In the genomic region with DNA sequence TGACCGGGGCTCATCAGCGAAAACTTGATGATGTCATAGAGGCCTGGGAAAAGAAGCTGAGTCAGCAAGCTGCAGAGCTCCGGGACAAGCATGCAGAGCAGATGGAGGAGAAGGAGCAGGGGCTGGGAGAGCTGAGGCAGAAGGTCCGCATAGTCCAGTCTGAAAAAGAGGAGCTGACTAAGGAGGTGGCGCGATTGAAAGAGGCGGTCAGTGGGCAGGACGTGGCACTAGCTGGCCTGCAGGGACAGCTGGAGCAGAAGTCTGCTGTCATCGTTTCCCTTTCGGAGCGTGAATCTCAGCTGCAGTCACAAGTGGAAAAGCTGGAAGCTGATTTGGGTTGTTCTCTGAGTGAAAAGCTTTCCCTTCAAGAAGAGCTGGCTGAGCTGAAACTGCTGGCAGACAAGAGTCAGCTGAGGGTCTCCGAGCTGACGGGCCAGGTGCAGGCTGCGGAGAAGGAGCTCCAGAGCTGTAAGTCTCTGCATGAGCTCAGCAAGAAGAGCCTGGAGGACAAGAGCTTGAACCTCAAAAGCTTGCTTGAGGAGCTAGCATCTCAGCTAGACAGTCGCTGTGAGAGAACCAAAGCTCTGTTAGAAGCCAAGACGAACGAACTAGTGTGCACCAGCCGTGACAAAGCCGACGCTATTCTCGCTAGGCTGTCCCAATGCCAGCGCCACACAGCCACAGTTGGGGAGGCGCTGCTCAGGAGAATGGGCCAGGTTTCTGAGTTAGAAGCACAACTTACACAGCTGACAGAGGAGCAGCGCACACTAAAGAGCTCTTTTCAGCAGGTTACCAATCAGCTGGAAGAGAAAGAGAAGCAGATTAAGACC, we compare ENCODE assay signal across 8 mouse cellular contexts. TPM values are rescaled to one million over a fixed set of nuclear protein-coding genes. Genes with fewer than 3 reads are reported as not detected.
DNase-seq lines count a peak whose midpoint lies in the region; ATAC-seq and TF ChIP-seq lines count a peak whose summit lies in the region.

No protein-coding gene starts in this region.

- H3K27ac ChIP-seq in heart, adult 2 months, result no peak overlapping the region
- no peak overlapping the region for H3K27ac ChIP-seq in heart, embryonic 12.5 days (ENCODE audit: poor library complexity, severe bottlenecking)
- H3K27ac ChIP-seq in hindbrain, postnatal 0 days, result peak overlapping the region; percentile 61
- H3K27ac ChIP-seq in lung, embryonic 16.5 days (ENCODE audit: low read length), result no peak overlapping the region

- TF ChIP-seq CTCF in heart, adult 2 months (IDR thresholded peaks at IDR 0.05), result no peak
- TF ChIP-seq CTCF in hindbrain, postnatal 0 days (IDR thresholded peaks at IDR 0.05; ENCODE audit: low read depth), result no peak

- H3K9me3 ChIP-seq in heart, embryonic 12.5 days (replicated peaks), result no peaks in the 10 kb centered on the region
- H3K9me3 ChIP-seq in hindbrain, postnatal 0 days (ENCODE audit: low read length), result no peaks in the 10 kb centered on the region
- no peaks in the 10 kb centered on the region for H3K9me3 ChIP-seq in lung, embryonic 16.5 days (ENCODE audit: control insufficient read depth, low read length)

- no peak for TF ChIP-seq EP300 in heart, adult 2 months (IDR thresholded peaks at IDR 0.05; ENCODE audit: insufficient read depth, low read depth, low read length)

- H3K9ac ChIP-seq in heart, adult 2 months (ENCODE audit: low read depth, low read length), result no peak overlapping the region
- H3K9ac ChIP-seq in heart, embryonic 12.5 days, result no peak overlapping the region
- H3K9ac ChIP-seq in hindbrain, postnatal 0 days (replicated peaks; ENCODE audit: low read length), result no peak overlapping the region
- H3K9ac ChIP-seq in lung, embryonic 16.5 days (ENCODE audit: low read length), result no peak overlapping the region

- no peaks in the 10 kb centered on the region for H3K36me3 ChIP-seq in heart, adult 2 months (ENCODE audit: control insufficient read depth, insufficient read depth, low read length)
- H3K36me3 ChIP-seq in heart, embryonic 12.5 days, result peaks cover 81% of the 10 kb centered on the region
- peaks cover 55% of the 10 kb centered on the region for H3K36me3 ChIP-seq in hindbrain, postnatal 0 days (ENCODE audit: insufficient read depth, low read length)
- H3K36me3 ChIP-seq in lung, embryonic 16.5 days (ENCODE audit: control insufficient read depth, insufficient read depth, low read length), result peaks cover 45% of the 10 kb centered on the region

- no peak overlapping the region for H3K4me2 ChIP-seq in heart, embryonic 12.5 days
- no peak overlapping the region for H3K4me2 ChIP-seq in hindbrain, postnatal 0 days (ENCODE audit: low read depth, low read length)
- H3K4me2 ChIP-seq in lung, embryonic 16.5 days (ENCODE audit: low read depth, low read length), result no peak overlapping the region

- intact Hi-C loops in heart, adult 2 months (cut with DNase I), result no loop called here

- no peaks in the 10 kb centered on the region for H3K4me1 ChIP-seq in heart, adult 2 months (ENCODE audit: control insufficient read depth, insufficient read depth, low read length)
- no peaks in the 10 kb centered on the region for H3K4me1 ChIP-seq in heart, embryonic 12.5 days (replicated peaks)
- no peaks in the 10 kb centered on the region for H3K4me1 ChIP-seq in hindbrain, postnatal 0 days (ENCODE audit: insufficient read depth, low read length)
- no peaks in the 10 kb centered on the region for H3K4me1 ChIP-seq in lung, embryonic 16.5 days (replicated peaks; ENCODE audit: control insufficient read depth, insufficient read depth, low read length)

- peak; percentile 44 to 46 for DNase-seq in heart, adult 2 months
- peak; percentile 26 for DNase-seq in hindbrain, postnatal 0 days (ENCODE audit: low spot score)
- DNase-seq in spleen, postnatal 14 days (ENCODE audit: low spot score in 2 of 2), result no peak
- DNase-seq in adrenal gland, postnatal 36 days, result no peak
- no peak for DNase-seq in urinary bladder, postnatal 10 days (ENCODE audit: low spot score)

- H3K27me3 ChIP-seq in heart, adult 2 months (ENCODE audit: control insufficient read depth, insufficient read depth, low read length), result no peaks in the 10 kb centered on the region
- H3K27me3 ChIP-seq in heart, embryonic 12.5 days (replicated peaks), result no peaks in the 10 kb centered on the region
- no peaks in the 10 kb centered on the region for H3K27me3 ChIP-seq in hindbrain, postnatal 0 days (ENCODE audit: insufficient read depth, low read length)
- H3K27me3 ChIP-seq in lung, embryonic 16.5 days (ENCODE audit: control insufficient read depth, insufficient read depth, low read depth, low read length), result no peaks in the 10 kb centered on the region

- no peak for ATAC-seq in heart, embryonic 12.5 days (ENCODE audit: insufficient number of reproducible peaks, low FRiP score)
- ATAC-seq in frontal cortex, adult (ENCODE audit: low TSS enrichment), result peak; percentile 85
- ATAC-seq in hindbrain, postnatal 0 days, result peak; percentile 70
- peak; percentile 77 for ATAC-seq in lung, embryonic 16.5 days (ENCODE audit: low read depth)

- 75% methylated on average over 24 of the region's 24 CpGs for WGBS in heart, adult 2 months
- WGBS in heart, embryonic 12.5 days, result 85% methylated on average over 24 of the region's 24 CpGs
- 56% methylated on average over 24 of the region's 24 CpGs for WGBS in hindbrain, postnatal 0 days
- WGBS in lung, embryonic 16.5 days, result 71% methylated on average over 24 of the region's 24 CpGs

- TF ChIP-seq POLR2A in heart, adult 2 months (IDR thresholded peaks at IDR 0.05; ENCODE audit: insufficient read depth, low read depth, low read length), result no peak

- H3K4me3 ChIP-seq in heart, adult 2 months, result no peak overlapping the region
- H3K4me3 ChIP-seq in heart, embryonic 12.5 days, result no peak overlapping the region
- no peak overlapping the region for H3K4me3 ChIP-seq in hindbrain, postnatal 0 days (ENCODE audit: low read length)
- H3K4me3 ChIP-seq in lung, embryonic 16.5 days (ENCODE audit: low read length), result no peak overlapping the region

- H3K79me2 ChIP-seq in heart, adult 2 months (replicated peaks; ENCODE audit: control insufficient read depth, insufficient read depth, low read length), result no peaks in the 10 kb centered on the region

RNA-seq across cellular contexts. Expression of gene Itga9, which starts 49.3 kb away (rescaled TPM):
- total RNA-seq in heart, adult 2 months (2021), result 10 to 100 TPM; 34.8 to 41.9 TPM
- 35.3 and 43.7 TPM in 2 replicates for polyA plus RNA-seq in heart, adult 2 months (2012; rRNA removed)
- polyA plus RNA-seq in heart, embryonic 12.5 days (2016; fragmentation: Nextera tagmentation; extraction: Ambion mirVana), result 20.2 and 21.0 TPM in 2 replicates
- total RNA-seq in hindbrain, postnatal 0 days (2014; rRNA removed), result 4.4 and 6.0 TPM in 2 replicates
- polyA plus RNA-seq in hindbrain, postnatal 0 days (2015; fragmentation: Nextera tagmentation; extraction: Ambion mirVana), result 1.5 and 1.7 TPM in 2 replicates
- 6.0 and 6.7 TPM in 2 replicates for polyA plus RNA-seq in lung, embryonic 16.5 days (2015; fragmentation: Nextera tagmentation; extraction: Ambion mirVana)
- total RNA-seq in adrenal gland, postnatal 36 days (2021), result 10 to 100 TPM; 56.9 to 81.3 TPM

RNA-seq across cellular contexts. Expression of gene Golga4, which starts 51.1 kb away (rescaled TPM):
- total RNA-seq in heart, adult 2 months (2021), result 100 to 1,000 TPM; 350 to 420 TPM
- polyA plus RNA-seq in heart, adult 2 months (2012; rRNA removed), result 34.4 and 62.8 TPM in 2 replicates
- 74.8 and 75.5 TPM in 2 replicates for polyA plus RNA-seq in heart, embryonic 12.5 days (2016; fragmentation: Nextera tagmentation; extraction: Ambion mirVana)
- total RNA-seq in hindbrain, postnatal 0 days (2014; rRNA removed), result 34.1 and 36.8 TPM in 2 replicates
- 25.8 and 27.2 TPM in 2 replicates for polyA plus RNA-seq in hindbrain, postnatal 0 days (2015; fragmentation: Nextera tagmentation; extraction: Ambion mirVana)
- 40.2 and 41.2 TPM in 2 replicates for polyA plus RNA-seq in lung, embryonic 16.5 days (2015; fragmentation: Nextera tagmentation; extraction: Ambion mirVana)
- 100 to 1,000 TPM; 110 to 143 TPM for total RNA-seq in adrenal gland, postnatal 36 days (2021)

Comparison
In these comparisons a context has a peak if more than half of its experiments do, and no peak if none do; other contexts are left out.
1. DNase-seq: peak in heart, adult 2 months (2 of 2) and hindbrain, postnatal 0 days (single experiment); none in spleen, postnatal 14 days (0 of 2), adrenal gland, postnatal 36 days (0 of 2) and urinary bladder, postnatal 10 days (single experiment).